Mouse (Mus musculus) adrenal gland, postnatal 10 days (tissue): ENCODE data around the gene Lrrc8d. TPM values are rescaled to one million over a fixed set of nuclear protein-coding genes. Genes with fewer than 3 reads are reported as not detected.

Source experiments
- DNase-seq: peaks from one replicate; pipeline ENCODE4 v3.0.0; 2021; ENCODE audit warnings: mixed read lengths
- long read RNA-seq, 2 experiments: library from polyadenylated mRNA; stranded (forward); transcript quantifications; one replicate each; pipeline ENCODE4 v2.0.0; 2021
- total RNA-seq, 2 experiments: library from RNA; stranded (reverse); gene quantifications; 2 replicates each; pipeline ENCODE4 v1.2.3; 2021

Gene Lrrc8d
- 10 to 100 TPM; 61.3 to 77.2 TPM for total RNA-seq
- long read RNA-seq, experiment 1, transcript Lrrc8d-201 (3 exons, 3,923 nt): major isoform, 6 of 31 reads
- long read RNA-seq, experiment 1, partial matches to known transcripts: 0 of 31 reads
- long read RNA-seq, experiment 1, other reads (novel, unspliced or antisense): 20 of 31 reads
- long read RNA-seq, experiment 2, transcript Lrrc8d-201 (3 exons, 3,923 nt): major isoform, 12 of 27 reads
- long read RNA-seq, experiment 2, partial matches to known transcripts: 4 of 27 reads
- long read RNA-seq, experiment 2, other reads (novel, unspliced or antisense): 4 of 27 reads

- peak; percentile 93 for DNase-seq
Observed at GRCm38 (mm10) chr5:105699141-105700069, at the start of gene Lrrc8d. Lrrc8d (plus strand) TSS chr5:105699969.

GRCm38 (mm10) chr5:105650728-105651479 lies 48.9 kb upstream of the Lrrc8d start:
- no peak for DNase-seq

- no peak for DNase-seq
Observed at GRCm38 (mm10) chr5:105651561-105651991, 48.2 kb upstream of the Lrrc8d start.

GRCm38 (mm10) chr5:105654237-105655063 lies 45.3 kb upstream of the Lrrc8d start:
- DNase-seq: peak; percentile 88

- no peak for DNase-seq
Observed at GRCm38 (mm10) chr5:105655100-105655734, 44.6 kb upstream of the Lrrc8d start.

GRCm38 (mm10) chr5:105661894-105662293 lies 37.9 kb upstream of the Lrrc8d start:
- no peak for DNase-seq

- DNase-seq: no peak
Observed at GRCm38 (mm10) chr5:105666930-105667329, 32.8 kb upstream of the Lrrc8d start.

- DNase-seq: no peak
Observed at GRCm38 (mm10) chr5:105667411-105667810, 32.4 kb upstream of the Lrrc8d start.

GRCm38 (mm10) chr5:105669086-105669485 lies 30.7 kb upstream of the Lrrc8d start:
- DNase-seq: no peak

GRCm38 (mm10) chr5:105669508-105670353 lies 30.0 kb upstream of the Lrrc8d start:
- no peak for DNase-seq

GRCm38 (mm10) chr5:105672332-105672731 lies 27.4 kb upstream of the Lrrc8d start:
- no peak for DNase-seq

GRCm38 (mm10) chr5:105675511-105675910 lies 24.3 kb upstream of the Lrrc8d start:
- no peak for DNase-seq

- no peak for DNase-seq
Observed at GRCm38 (mm10) chr5:105677071-105677470, 22.7 kb upstream of the Lrrc8d start.

GRCm38 (mm10) chr5:105678243-105678642 lies 21.5 kb upstream of the Lrrc8d start:
- no peak for DNase-seq

- no peak for DNase-seq
Observed at GRCm38 (mm10) chr5:105679261-105679660, 20.5 kb upstream of the Lrrc8d start.

GRCm38 (mm10) chr5:105679921-105680843 lies 19.6 kb upstream of the Lrrc8d start:
- DNase-seq: no peak

GRCm38 (mm10) chr5:105682143-105682611 lies 17.6 kb upstream of the Lrrc8d start:
- DNase-seq: no peak

GRCm38 (mm10) chr5:105683912-105684350 lies 15.8 kb upstream of the Lrrc8d start:
- no peak for DNase-seq
